Mouse (Mus musculus) megakaryocyte progenitor cell, adult 5-6 weeks (primary cell): ENCODE measurements around the gene Rab22a. TPM values are rescaled to one million over a fixed set of nuclear protein-coding genes. Genes with fewer than 3 reads are reported as not detected.

Experiments
- ATAC-seq: replicated peaks from 2 replicates; pipeline ENCODE4 v1.8.0; 2016; ENCODE audit warnings: mild to moderate bottlenecking, moderate TSS enrichment, inconsistent platforms; ENCODE audit not compliant: poor library complexity
- total RNA-seq, 2 experiments: library from RNA; stranded (forward) in 1 of 2; stranded (reverse) in 1 of 2; fragments of 157-497, 149-512 nt in 1 of 2; fragments of 200-1000 nt in 1 of 2; gene quantifications; 2 replicates each; pipeline versions ENCODE4 v1.2.3 to v1.2.4; 2015 to 2017

The Rab22a gene
- total RNA-seq, 2 experiments from 2014 or later: 6.8 to 10.2 TPM

- ATAC-seq: peak; percentile 77
Observed at GRCm38 (mm10) chr2:173665271-173665670, 5.7 kb downstream of the Rab22a start.

DNA sequence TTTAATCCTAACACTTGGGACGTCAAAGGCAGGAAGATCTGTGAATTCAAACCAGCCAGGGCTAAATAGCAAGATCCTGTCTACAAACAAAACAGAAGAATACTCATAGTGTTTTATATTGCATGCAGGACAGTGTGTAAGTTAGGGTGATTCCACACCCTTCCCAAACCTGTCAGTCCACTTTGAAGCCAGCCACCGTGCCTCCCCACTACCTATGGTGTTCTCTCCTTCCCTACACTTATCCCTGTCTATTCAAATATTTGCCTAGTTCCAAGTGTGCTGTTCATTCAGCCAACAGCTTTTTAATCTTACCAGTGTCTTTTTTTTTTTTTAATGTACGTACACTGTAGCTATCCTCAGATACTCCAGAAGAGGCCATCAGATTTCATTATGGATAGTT is 7.3 kb downstream of the Rab22a start:
- ATAC-seq: no peak

- ATAC-seq: peak; percentile 37
Observed at GRCm38 (mm10) chr2:173672328-173672896, 12.9 kb downstream of the Rab22a start.

- ATAC-seq: peak; percentile 67
Observed at GRCm38 (mm10) chr2:173673469-173673868, 13.9 kb downstream of the Rab22a start.

DNA sequence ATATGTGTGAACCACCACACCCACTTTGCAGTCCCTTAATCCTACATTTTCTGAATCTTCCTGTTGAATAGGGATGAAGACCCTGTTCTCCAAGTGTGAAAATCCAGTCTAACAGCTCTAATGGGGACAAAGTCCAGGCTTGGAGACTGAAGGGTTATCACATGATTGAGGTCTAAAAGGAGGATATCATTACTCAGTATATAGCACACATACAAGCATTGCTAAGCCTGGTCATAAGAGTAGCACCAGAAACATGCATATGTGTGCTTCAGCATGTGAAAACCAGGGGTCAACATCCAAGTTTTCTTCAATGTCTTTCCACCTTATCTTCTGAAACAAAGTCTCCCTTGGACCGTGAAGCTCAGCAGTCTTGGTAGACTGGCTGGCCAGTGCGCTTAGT is 19.0 kb downstream of the Rab22a start:
- no peak for ATAC-seq

GRCm38 (mm10) chr2:173679217-173679616 is 19.7 kb downstream of the Rab22a start:
- ATAC-seq: peak; percentile 51

- ATAC-seq: no peak
Observed at GRCm38 (mm10) chr2:173680153-173680552, 20.6 kb downstream of the Rab22a start.

GRCm38 (mm10) chr2:173682773-173683172 is 23.2 kb downstream of the Rab22a start:
- peak; percentile 20; the same call in 1 of the 2 replicates for ATAC-seq

- peak; percentile 77 for ATAC-seq
Observed at GRCm38 (mm10) chr2:173685781-173686361, 26.3 kb downstream of the Rab22a start.

DNA sequence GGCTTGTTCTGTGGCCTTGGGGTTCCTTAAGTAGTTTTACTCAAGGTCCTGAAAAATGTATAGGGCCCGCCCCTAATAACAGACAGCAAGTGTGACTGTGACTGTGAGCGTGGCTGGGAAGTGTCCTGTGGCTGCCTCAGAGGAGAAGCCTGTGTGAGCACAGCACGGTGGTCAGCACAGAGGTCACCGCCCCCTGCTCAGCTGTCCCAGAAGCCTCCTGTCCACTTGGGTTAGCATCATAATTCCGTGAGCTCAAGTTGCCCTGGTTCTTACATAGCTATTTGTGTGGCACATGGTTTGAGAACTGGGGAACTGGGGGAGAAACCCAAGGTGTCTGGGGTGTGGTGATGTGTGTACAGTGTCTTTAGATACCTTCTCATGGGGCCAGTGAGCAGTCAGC is 27.8 kb downstream of the Rab22a start:
- ATAC-seq: no peak

DNA sequence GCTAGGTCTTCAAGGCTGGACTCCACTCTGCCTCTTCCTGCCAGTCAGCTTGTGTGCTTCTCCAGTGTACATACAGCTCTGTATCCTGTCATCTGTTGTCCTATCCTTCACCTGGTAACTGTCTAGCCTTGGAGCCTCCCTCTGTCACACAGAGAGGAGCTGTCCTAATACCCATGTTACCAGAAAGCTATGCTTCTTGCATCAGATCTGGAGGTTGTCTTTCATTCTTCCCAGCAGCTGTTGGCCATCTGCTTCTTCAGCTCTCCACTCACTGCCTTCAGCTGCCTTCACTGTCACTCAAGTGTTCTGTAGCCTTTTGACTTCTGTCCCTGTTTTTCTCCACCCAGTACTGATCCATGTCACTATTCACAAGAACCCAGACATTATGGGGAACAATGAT is 30.3 kb downstream of the Rab22a start:
- no peak for ATAC-seq

DNA sequence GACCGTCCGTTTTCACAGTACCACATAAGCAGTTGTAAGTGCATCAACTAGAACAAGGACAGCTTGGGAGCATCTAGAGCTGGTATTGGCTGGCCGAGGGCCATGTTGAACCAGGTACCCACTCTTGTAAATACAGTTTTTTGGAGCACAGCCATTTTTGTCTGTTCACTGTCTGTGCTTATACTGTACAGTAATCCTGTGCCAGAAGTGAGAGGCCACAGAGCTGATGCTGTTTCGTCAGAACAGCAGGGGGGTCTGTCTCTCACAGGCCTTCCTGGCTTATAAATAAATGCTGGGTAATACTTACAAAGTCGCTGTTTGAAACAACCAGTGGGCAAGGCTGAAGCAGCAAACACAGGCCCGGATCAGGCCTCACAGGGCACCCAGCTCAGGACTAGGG is 32.2 kb downstream of the Rab22a start:
- no peak for ATAC-seq

DNA sequence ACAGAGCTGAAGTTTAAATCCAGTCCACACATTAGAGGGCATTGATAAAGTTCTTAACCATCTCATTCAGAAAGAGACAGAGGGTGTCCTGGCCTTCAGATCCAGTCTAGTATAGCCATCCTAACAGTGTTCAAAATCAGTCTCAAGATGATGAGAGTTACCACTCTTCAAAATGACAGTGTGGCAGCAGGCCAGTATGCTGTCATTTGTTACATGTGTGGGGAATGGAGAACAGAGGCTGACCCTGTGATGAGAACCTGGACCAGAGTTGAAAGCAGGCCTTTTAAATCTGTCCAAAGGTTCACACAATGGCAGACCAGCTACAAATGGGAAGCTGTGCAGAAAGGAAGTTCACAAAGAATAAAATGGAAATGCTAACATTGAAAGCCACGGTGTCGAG is 33.1 kb downstream of the Rab22a start:
- no peak for ATAC-seq

GRCm38 (mm10) chr2:173698850-173699249 is 39.3 kb downstream of the Rab22a start:
- ATAC-seq: no peak

GRCm38 (mm10) chr2:173702096-173702866 is 42.7 kb downstream of the Rab22a start:
- ATAC-seq: no peak

DNA sequence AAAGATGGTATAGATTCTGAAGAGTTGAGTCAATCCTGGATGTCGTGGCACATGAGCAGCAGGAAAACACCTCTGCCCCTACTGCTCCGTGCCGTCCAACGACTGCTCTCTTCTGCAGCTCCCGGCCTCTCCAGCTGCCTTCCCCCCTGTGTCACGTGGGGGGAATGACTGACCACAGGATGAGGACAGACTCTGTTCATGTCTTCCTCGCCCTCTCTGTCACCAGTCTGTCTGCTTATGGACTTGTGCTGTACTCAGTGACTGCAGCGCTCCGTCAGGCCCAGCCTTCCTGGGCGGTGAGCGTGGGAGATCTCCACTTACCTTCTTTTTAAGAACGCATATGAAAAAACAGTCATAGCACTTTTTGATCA is 43.3 kb downstream of the Rab22a start:
- ATAC-seq: no peak

DNA sequence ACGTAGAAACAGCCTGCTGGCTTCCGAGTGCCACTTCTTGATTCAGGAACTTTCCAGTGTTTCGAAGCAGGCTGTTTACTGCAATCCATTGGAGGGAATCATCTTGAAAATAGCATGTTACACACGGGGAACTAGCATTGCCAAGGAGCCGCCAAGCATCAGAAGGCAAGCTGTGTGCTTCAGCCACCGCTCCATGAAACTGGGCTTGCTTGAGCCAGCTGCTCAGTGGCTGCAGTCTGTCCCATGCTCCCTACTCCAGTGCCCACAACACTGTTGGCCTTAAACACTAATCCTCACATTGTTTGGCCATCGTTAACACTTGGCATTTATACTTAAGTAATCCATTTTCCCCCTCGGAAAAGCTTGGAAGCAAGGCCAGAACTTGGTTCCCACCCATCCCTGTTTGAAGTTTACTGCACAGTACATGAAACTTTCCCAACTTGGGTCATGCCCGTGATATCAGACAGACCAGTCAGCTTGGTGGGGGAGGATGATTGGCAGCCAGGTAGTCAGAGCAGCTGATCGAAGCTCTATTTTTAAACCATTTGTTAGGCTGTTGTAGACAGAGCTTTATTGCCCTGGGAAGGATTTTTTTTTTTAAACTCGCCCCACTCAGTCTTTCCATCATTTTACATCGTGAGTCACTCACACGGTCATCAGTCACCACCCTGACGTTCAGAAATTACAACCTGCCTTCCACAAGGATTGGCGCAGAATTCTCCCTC is 46.4 kb downstream of the Rab22a start:
- ATAC-seq: no peak

DNA sequence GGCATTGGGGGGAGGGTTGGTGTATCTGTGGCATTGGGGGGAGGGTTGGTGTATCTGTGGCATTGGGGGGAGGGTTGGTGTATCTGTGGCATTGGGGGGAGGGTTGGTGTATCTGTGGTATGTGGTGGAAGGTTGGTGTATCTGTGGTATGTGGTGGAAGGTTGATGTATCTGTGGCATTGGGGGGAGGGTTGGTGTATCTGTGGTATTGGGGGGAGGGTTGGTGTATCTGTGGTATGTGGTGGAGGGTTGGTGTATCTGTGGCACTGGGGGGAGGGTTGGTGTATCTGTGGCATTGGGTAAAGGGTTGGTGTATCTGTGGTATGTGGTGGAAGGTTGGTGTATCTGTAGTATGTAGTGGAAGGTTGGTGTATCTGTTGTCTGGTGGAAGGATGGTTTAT is 48.1 kb downstream of the Rab22a start:
- ATAC-seq: peak; percentile 61; the same call in 1 of the 2 replicates

DNA sequence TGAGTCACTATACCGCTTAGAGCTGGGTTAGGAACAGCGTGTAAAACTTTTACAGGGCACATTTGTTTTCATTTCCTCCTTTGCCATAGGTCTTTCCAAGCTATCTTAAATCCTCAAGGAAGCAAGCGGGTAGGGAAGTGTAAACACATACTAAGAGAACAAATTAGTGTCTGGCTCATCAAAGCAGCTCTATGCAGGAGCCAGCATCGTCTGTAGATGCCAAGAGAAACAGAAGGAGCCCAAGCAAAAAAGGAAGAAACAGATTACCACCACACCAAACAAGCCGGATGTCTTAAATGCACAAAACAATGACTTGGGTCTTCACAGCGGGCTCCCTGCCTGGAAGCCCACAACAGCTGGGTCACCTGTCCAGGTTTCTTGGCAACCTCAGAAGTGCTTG is 50.6 kb downstream of the Rab22a start:
- no peak for ATAC-seq

- no peak for ATAC-seq
Observed at GRCm38 (mm10) chr2:173712656-173713055, 53.1 kb downstream of the Rab22a start.

DNA sequence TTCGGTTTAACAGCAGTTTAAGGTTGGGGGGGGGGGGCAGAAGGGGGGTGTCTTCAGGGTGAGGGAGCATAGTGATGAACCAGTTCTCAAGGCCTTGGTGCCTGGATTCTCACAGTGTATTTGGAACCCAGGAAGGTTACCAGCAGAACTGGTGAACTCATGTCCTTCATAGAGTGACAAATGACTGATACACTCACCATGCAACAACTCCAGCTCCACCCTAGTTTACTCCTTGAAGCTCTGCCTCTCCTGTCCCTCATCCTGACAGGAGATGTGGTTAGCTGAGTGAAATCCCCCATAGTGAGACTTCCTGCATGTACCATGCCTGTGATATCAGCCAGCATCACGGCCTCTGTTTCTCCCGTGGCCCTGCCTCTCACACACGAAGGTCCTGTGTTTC is 53.7 kb downstream of the Rab22a start:
- no peak for ATAC-seq
